15 mouse cellular contexts compared by ENCODE assay signal in the genomic region with DNA sequence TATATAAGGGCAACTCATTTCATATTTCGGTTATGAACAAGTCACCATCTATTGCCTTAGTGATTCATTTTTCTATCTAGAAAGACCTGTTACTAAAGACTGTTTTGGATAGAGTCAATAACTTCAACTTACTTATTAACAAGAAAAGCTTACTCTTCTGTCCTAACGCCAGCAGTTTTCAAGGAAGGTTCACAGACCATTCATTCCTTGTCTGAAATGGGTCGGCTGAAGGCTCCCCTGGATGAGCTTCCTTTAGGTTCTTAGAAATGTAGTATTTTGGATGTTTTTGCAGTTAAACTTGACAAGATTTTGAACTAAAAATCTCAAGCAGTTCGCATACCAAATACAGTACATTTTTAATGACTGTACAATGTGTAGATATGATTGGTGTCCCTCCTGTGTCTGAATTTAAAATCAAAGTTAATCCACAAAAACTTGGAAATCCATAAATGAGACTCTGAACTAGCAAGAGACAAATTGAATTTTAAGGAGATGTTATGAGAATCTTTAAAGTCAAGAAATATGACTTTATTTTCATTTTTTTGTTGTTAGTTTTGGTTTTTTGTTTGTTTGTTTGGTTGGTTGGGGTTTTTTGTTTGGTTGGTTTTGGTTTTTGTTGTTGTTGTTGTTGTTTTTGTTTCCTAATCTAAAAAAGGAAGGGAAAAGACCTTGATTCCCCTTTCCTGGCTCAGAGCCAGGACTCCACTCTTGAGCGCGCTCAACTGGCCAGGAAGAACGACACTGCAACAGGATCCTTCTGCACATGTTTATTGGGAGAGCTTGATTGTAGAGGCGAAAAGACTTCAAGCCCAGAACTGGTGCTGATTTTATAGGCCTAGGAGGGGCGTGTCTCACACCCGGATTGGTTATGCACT. TPM values are rescaled to one million over a fixed set of nuclear protein-coding genes. Genes with fewer than 3 reads are reported as not detected.
"Had no signal": no experiment of that assay in that cellular context is flagged by ENCODE, and none has a peak within 500 bp of the region (broad histone marks: within the 10 kb centered on the region; RNA-seq: fewer than 3 reads in every experiment).

No protein-coding gene starts in this region.

RNA-seq across cellular contexts. Expression of a gene that starts 21.6 kb away (rescaled TPM):
- total RNA-seq: layer of hippocampus, adult 18-20 months; layer of hippocampus, postnatal 36 days; left cerebral cortex, adult 8-10 months; left cerebral cortex, postnatal 25 days; megakaryocyte progenitor cell, adult 5-6 weeks had no signal
- polyA plus RNA-seq: kidney, embryonic 15.5 days; limb, embryonic 11.5 days; liver, embryonic 13.5 days; lung, embryonic 16.5 days; midbrain, embryonic 15.5 days; neural tube, embryonic 14.5 days; spleen, adult 2 months; stomach, embryonic 15.5 days; thymus, adult 2 months; urinary bladder, adult 2 months had no signal
